Mouse (Mus musculus): ENCODE measurements around the gene Slc9a3r1.
A peak's percentile ranks its signal among the peaks of the same experiment; 100 is the strongest.

The Slc9a3r1 gene

DNA sequence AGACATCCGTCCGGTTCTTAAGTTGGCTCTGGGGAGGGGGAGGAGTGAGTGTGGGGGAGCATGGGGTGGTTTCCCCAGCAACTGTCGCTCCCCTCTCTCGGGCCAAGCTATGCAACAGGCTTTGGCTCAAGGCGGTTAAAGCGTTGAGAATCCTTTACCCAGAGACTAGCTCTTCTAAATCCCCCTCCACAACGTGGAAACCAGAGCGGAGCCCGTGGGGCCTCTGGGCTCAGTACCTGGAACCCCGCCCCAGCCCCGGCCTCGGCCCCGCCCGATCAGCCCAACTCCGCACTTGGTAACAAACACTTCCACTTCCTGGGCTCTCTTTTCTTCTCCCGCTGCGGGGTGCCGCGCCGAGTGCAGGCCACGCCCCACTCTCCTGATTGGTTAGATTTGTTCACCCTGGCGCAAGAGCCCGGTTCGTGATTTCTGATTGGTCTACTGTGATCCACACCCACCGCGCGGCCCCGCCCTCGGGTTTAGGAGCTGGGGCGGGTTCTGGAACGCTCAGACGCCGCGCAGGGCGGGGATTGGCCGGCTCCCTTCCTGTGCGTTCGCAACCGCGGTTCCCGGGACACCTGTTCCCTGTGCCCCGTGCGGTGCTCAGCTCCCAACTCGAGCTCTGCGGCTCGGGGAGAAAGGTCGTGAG, at the start of gene Slc9a3r1:
TSS of gene Slc9a3r1 (plus strand) at position 510 of the 649 bp plus-strand sequence.
- DNase-seq (ENCODE audit: low spot score in 2 of 2), result peak; percentile 78 to 89

DNA sequence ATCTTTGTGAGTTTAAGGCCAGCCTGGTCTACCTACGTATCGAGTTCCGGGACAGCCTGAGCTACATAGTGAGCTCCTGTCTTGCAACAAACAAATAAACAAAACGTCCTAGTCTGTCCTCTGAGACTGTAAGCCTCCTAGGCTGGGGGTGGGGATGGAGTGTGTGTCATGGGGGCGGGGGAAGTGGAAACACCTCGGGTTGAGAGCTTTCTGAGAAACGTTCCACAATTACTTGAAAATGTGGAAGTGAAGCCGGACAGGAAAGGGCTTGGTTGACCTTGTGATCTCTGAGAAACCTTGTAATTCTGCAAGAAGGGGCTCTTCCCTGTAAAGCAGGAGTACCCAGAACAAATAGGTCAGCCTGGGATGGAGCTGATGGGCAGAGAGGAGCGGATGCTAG, 43.7 kb upstream of the Slc9a3r1 start:
- no peak for DNase-seq (ENCODE audit: low spot score in 2 of 2)

DNA sequence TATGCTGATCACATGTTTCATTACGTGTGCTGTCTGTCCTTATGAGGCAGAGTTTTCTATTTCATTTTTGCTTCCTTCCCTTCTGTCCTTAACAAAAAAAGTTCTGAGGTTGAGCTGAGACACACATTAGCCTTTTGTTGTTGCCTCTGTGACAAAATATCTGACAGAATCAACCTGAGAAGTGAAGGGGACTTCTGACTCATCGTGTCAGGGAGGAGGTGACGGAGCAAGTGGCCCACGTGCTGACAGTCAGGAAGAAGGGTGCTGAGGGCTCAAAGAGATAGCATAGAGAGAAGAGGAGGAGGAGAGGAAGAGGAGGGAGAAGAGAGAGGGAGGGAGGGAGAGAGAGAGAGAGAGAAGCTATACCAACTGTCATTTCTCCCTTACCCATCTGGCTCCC, 34.7 kb upstream of the Slc9a3r1 start:
- DNase-seq (ENCODE audit: low spot score in 2 of 2), result no peak

GRCm38 (mm10) chr11:115129508-115130126, 33.5 kb upstream of the Slc9a3r1 start:
- DNase-seq (ENCODE audit: low spot score in 2 of 2), result no peak

DNA sequence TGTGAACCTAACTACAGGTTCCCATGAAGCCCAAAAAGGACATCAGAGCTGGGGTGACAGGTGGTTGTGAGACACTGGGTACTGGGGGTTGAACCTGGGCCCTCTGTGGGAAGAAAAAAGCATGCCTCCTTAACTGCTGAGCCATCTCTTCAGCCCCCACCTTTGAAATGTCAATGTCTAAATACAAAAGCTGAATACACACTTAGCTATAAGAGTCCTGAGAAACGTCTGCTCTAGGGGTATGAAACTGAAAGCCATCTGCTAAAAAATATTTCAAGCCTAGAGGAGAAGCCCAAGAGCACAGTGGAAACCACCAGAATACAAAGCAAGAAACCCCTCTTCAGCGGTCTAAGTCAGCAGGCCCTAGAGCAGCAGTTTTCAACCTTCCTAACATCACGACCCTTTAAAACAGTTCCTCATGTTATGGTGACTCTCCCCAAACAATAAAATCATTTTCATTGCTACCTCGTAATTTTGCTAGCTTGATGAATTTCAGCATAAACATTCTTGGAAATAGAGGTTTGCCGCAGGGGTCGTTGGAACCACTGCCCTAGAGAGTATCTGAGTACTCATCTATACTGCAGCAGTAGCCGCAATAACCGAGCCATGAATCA, 31.3 kb upstream of the Slc9a3r1 start:
- no peak for DNase-seq (ENCODE audit: low spot score in 2 of 2)

DNA sequence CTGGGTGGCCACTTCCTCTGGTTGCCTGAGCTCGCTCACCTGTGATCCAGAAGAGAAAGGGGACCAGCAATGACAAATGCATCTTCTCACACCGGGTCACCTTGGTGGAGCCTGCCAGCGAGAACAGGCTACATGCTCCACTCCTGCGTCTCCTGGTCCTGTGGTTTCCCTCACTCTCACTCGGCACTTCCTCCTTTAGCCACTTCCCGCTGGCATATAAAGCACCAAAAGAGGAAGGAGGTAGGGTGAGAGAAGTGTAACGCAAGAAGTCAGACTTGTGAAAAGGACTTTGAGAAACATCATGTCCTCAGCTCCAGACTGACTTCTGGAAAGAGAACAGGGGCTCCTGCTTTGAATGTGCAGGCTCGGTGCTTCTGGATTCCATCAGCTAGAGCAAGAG, 29.3 kb upstream of the Slc9a3r1 start, which contains the start of gene Cd300lf:
TSS of gene Cd300lf (minus strand) at position 193 of the 400 bp plus-strand sequence.
- DNase-seq (ENCODE audit: low spot score in 2 of 2), result peak in 1 of 2 experiments; percentile 12

GRCm38 (mm10) chr11:115138597-115139262, 24.4 kb upstream of the Slc9a3r1 start:
- no peak for DNase-seq (ENCODE audit: low spot score in 2 of 2)

DNA sequence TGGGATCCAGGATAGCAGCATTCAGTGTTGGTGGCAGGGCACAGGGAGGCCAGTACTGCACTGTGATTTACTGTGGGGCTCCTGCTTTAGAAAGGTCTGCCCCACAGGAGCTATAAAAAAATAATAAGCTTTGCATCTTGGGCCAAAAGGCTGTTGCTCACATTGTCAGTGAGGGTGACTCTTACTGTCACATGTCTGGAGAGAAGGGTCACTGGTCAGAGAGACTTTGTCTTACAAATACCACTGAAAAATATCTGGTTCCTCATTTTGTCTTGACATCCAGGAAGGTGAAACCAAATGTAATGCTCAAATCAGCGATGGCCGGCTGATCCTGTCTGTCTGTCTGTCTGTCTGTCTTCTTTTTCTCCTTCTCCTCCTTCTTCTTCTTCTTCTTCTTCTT, 21.2 kb upstream of the Slc9a3r1 start:
- DNase-seq (ENCODE audit: low spot score in 2 of 2), result no peak

DNA sequence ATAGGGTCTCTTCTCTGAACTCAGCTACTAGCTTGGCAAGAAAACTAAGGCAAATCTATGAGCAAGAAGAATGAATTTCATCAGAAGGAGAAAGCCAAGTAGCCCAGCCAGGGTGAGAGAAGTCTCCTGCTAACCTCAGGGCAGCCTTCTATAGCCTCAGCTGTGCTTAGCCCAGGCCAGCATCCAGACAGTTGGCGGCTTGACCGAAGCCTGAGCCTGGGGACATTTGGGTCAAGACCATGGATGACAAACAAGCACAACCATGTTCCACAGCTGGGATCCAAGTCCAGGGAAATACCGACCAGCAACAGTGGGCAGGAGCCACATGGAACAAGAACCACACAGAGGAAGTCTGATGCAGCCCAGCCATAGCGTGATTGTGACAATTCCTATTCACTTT, 15.3 kb upstream of the Slc9a3r1 start:
- no peak for DNase-seq (ENCODE audit: low spot score in 2 of 2)

DNA sequence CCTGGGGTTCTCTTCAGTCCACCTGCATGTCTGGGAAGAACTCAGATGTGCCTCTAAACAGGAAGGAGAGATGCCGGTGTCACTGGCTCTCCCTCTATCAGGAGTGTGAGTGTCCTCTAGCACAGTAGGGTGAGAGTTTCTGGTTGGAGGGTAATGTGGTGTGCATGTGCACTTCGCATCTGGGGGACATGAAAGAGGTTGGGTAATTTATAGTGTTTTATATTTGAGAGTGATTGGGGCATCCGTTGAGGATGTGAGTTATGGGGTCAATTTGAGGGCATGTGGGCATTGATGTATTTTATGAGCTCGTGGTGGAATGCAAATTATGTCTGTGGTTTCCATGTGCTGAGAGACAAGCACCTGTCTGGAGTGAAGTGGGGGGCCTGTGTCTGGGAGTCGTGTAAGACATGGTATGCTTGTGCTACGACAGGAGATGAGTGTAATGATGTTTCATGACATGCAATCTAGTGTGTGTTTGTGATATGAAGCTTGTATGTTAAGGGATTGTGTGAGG, 12.3 kb upstream of the Slc9a3r1 start:
- no peak for DNase-seq (ENCODE audit: low spot score in 2 of 2)

- no peak for DNase-seq (ENCODE audit: low spot score in 2 of 2)
Measured at GRCm38 (mm10) chr11:115151755-115152429, 11.2 kb upstream of the Slc9a3r1 start.

DNA sequence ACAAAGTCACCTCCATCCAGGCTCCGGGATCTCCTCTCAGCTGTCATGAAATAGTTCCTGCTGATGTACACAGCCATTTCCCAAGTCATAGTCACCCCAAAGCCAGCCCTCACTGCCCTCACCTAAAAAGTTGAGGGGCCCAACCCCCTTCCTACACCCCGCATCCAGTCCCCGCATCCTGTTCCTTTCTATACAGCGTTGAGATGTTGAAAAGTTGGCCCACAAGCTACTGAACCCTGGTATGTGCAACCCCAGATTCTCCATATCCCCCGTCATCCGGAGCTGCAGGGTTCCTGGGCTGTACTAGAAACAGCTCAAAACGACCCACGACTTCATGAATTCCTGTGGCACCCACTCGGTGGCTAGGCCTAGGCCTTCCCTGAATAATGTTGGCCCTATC, 10.1 kb upstream of the Slc9a3r1 start:
- DNase-seq (ENCODE audit: low spot score in 2 of 2), result no peak

DNA sequence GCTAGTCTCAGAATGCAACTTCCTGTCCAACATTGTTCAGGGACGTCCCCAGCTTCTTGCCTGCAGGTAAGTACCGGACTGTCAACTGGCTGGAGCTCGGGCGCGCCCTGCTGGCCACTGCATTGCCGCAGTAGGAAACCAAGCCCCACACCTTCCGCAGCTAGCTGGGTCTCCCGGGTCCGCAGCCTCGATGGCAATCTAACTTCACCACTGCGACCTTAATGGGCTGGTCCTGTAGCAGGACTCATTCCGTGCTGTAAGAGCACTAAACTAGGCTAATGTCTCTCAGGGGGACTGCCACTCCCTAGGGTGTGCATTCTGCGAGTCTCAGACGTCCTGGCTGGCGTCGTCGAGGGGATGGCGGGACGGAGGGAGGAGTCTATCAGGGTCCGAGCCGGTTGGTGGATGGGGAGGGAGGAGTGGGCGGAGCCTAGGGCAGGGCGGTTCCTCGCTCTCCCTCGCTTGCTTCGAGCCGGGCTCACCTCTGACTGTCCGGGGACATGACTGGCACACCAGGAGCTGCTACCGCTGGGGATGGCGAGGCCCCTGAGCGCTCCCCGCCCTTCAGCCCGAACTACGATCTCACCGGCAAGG, 9.3 kb upstream of the Slc9a3r1 start:
- peak in 1 of 2 experiments; percentile 49 for DNase-seq (ENCODE audit: low spot score in 2 of 2)

DNA sequence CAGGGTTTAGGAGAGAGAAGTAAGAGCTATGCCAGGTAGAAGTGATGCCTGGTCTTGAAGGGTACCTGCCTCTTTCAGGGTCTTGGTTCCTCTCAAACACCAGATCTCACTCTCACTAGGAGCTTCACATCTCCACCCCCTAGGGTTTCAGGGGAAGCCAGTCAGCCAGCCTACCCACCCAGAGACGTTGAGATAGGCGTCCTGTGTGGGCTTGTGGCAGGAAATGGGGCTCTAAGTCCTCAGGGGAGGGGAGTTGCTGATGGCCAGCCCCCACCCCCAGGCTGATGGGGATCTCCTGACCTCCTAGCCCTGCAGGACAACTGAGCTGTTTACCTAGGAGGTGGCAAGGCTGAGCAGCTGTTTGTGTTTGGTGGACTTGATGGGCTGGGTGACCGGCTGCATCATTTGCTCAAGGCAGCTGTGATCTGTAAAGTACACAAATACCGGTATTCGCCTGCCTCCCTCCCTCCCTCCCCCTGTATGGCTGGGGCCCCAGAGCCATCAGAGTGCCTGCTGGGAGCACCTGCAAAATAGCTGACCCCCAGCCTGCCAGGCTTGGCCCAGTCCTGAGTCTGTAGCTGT, 8.0 kb upstream of the Slc9a3r1 start:
- no peak for DNase-seq (ENCODE audit: low spot score in 2 of 2)

GRCm38 (mm10) chr11:115157933-115158719, 5.0 kb upstream of the Slc9a3r1 start:
- no peak for DNase-seq (ENCODE audit: low spot score in 2 of 2)

DNA sequence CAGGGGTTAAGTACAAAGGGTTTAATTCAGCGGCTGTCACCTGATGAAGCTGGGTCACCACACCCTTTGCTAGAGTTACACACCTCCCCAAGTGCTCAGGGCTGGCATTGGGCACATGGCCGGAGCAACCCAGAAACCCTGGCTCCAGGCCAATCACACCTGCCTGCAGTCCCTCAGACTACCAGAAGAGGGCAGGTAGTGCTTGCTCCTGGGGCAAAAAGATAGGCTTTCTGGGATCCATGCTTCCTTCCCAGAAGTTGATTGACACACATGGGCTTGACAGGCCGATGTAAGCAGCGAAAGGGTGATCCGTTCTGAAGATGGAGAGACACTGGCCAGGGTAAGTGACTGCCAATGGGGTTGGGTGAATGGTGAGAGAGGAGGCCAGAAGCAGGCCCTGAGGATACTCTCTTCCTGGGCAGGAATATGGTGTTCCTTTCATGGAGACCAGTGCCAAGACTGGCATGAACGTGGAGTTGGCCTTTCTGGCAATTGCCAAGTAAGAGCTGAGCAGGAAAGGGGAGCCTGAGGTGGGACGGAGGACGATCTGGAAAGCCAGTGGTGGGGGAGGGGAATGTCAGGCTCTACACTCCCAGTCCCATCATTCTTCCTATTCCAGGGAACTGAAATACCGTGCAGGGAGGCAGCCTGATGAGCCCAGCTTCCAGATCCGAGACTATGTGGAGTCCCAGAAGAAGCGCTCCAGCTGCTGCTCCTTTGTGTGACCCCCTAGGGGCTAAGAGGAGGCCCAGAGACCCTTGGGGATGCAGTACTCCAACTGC, 2.9 kb upstream of the Slc9a3r1 start:
- DNase-seq (ENCODE audit: low spot score in 2 of 2), result peak; percentile 57 to 70

- no peak for DNase-seq (ENCODE audit: low spot score in 2 of 2)
Measured at GRCm38 (mm10) chr11:115160883-115161577, 2.1 kb upstream of the Slc9a3r1 start.

- DNase-seq (ENCODE audit: low spot score in 2 of 2), result no peak
Measured at GRCm38 (mm10) chr11:115161578-115162204, 1.4 kb upstream of the Slc9a3r1 start.
